Mouse (Mus musculus): ENCODE data around the gene Pim2. TPM values are rescaled to one million over a fixed set of nuclear protein-coding genes. Genes with fewer than 3 reads are reported as not detected.
A peak's percentile ranks its signal among the peaks of the same experiment; 100 is the strongest.
"Not testable (repeated sequence)": the region's sequence is repeated elsewhere in the genome, so short reads cannot be mapped to it uniquely, and the experiment has no call there.

Gene Pim2
- polyA plus RNA-seq, 1 experiment from 2014 or later: 4.4 TPM

DNA sequence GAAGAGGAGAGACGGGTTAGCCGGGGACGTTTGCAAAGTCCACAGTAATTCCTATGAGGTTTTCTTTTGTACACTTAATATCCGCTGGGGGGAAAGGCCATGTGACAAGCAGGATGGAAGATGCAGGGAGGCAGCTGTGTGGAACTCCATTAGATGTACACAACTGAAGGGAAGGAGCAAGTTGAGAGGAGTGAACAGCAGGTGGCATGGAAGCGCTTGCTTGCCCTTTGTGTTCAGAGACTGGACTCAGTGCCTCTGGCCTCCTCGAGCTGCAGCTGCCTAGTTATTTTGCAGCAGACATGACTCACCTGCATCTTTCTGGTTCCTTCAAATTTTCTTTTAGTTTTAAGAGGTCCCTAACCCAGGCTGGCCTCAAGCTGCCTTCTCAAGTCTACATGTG is 32.4 kb downstream of the Pim2 start:
- ATAC-seq (ENCODE audit: insufficient number of reproducible peaks, insufficient read depth, low FRiP score, low TSS enrichment, low read depth): no peak
- Histone ChIP-seq H3K4me3 (no peak overlapping the region), H3K9me3 (no peaks in the 10 kb centered on the region), H3K27ac (no peak overlapping the region), H3K4me2 (no peak overlapping the region), H3K4me1 (no peaks in the 10 kb centered on the region), H3K27me3 (no peaks in the 10 kb centered on the region), H3K36me3 (peaks cover 15% of the 10 kb centered on the region), H3K9ac (no peak overlapping the region)
- 55% methylated on average over 6 of the region's 6 CpGs for WGBS

DNA sequence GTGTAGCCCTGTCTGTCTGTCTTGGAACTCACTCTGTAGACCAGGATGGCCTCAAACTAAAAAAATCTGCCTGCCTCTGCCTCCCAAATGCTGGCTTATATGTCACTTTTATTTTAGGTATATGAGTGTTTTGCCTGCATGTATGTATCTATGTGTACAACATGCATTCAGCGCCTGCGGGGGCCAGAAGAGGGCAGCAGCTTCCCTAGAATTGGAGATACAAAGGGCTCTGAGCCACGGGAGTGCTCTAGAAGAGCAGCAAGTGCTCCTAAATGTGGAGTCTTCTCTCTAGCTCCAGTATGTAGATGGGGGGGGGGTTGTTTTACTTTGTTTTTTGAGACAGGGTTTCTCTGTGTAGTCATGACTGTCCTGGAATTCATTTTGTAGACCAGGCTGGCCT is 37.6 kb downstream of the Pim2 start:
- H3K36me3 ChIP-seq; H3K9me3 ChIP-seq; ATAC-seq (ENCODE audit: insufficient number of reproducible peaks, insufficient read depth, low FRiP score, low TSS enrichment, low read depth); H3K27ac ChIP-seq; H3K4me2 ChIP-seq; H3K4me3 ChIP-seq; H3K9ac ChIP-seq; H3K4me1 ChIP-seq: not testable (repeated sequence)
- 28% methylated on average over 3 of the region's 3 CpGs for WGBS
- H3K27me3 ChIP-seq: peaks cover 20% of the 10 kb centered on the region

GRCm38 (mm10) chrX:7917960-7918359 is 39.9 kb downstream of the Pim2 start:
- not testable (repeated sequence) for H3K9me3 ChIP-seq; H3K9ac ChIP-seq; H3K4me1 ChIP-seq; H3K4me3 ChIP-seq; ATAC-seq (ENCODE audit: insufficient number of reproducible peaks, insufficient read depth, low FRiP score, low TSS enrichment, low read depth); H3K27ac ChIP-seq; H3K4me2 ChIP-seq; H3K36me3 ChIP-seq
- 70% methylated on average over 6 of the region's 6 CpGs for WGBS
- H3K27me3 ChIP-seq: peaks cover 43% of the 10 kb centered on the region

DNA sequence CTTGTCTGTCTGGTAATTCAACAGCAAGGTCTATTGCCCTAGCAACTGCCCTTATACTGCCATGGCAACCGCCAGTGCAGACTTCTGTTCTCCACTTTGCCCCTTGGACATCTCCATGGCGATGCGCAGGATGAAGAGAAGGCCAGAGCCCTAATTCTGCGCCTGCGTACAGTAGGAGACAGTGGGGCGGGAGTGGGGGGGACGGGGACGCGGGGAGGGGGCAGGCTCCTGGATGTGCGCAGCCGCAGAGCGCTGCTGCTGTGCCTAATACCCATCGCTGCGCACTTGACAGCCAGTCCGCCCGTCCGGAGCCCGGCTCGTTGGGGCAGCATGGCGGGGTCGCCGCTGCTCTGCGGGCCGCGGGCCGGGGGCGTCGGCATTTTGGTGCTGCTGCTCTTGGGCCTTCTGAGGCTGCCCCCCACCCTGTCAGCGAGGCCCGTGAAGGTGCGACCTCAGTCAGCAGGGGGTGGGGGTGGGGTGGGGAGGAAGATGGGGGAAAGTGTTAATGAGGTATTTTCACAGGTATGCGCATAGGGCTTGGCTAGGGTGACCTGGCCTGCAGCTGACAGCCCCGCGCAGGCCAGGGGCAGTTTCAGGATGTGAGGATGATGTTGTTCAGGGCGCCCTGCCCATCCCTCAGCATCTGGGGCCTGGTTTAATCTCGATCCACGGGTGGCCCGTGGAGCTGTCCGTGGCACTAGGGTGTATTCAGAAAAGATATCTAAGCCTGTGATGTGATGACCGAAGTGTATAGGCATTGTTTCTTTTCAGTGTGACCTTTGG is 41.7 kb downstream of the Pim2 start, which contains the start of gene Pcsk1n:
Gene Pcsk1n, plus strand, starts transcription at position 222 of the 783 bp plus-strand sequence.
- Histone ChIP-seq H3K4me3 (peak within 1 kb of the TSS; percentile 29), H3K9ac (no peak within 1 kb of the TSS), H3K9me3 (no peaks in the 10 kb centered on the region), H3K27me3 (peaks cover 61% of the 10 kb centered on the region), H3K4me1 (no peaks in the 10 kb centered on the region; the same call in 1 of the 2 replicates), H3K27ac (no peak within 1 kb of the TSS), H3K36me3 (no peaks in the 10 kb centered on the region), H3K4me2 (peak within 1 kb of the TSS; percentile 54)
- 17% methylated on average over 40 of the region's 40 CpGs for WGBS
- no peak for ATAC-seq (ENCODE audit: insufficient number of reproducible peaks, insufficient read depth, low FRiP score, low TSS enrichment, low read depth)

DNA sequence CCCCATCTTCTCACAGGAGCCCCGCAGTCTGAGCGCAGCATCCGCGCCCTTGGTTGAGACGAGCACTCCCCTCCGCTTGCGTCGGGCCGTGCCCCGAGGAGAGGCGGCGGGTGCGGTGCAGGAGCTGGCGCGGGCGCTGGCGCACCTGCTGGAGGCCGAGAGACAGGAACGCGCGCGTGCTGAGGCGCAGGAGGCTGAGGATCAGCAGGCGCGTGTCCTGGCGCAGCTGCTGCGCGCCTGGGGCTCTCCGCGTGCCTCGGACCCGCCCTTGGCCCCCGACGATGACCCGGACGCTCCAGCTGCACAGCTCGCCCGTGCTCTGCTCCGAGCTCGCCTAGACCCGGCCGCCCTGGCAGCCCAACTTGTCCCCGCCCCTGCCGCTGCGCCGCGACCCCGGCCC is 44.0 kb downstream of the Pim2 start:
- Histone ChIP-seq H3K27ac (no peak overlapping the region), H3K36me3 (no peaks in the 10 kb centered on the region), H3K4me1 (no peaks in the 10 kb centered on the region; the same call in 1 of the 2 replicates), H3K4me2 (peak overlapping the region; percentile 57), H3K9me3 (no peaks in the 10 kb centered on the region), H3K4me3 (peak overlapping the region; percentile 28), H3K9ac (no peak overlapping the region), H3K27me3 (peaks cover 83% of the 10 kb centered on the region)
- WGBS: 25% methylated on average over 35 of the region's 48 CpGs
- no peak for ATAC-seq (ENCODE audit: insufficient number of reproducible peaks, insufficient read depth, low FRiP score, low TSS enrichment, low read depth)

DNA sequence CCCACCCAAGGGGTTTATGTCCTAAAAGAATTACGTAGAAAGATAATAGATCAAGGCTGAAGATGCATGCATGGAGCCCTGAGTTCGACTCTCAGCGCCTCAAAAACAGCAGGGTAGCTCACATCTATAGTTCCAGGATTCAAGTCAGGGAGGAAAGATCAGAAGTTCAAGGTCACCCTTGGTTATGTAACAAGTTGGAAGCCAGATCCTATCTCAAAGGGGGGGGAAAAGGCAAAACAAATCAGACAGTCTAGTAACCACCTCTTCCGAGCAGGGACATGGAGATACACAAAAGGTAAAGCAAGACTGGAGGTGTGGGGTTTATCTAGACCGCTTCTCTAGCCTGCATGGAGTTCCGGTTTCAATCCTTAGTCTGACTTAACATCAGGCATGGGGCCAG is 48.2 kb downstream of the Pim2 start:
- no peak overlapping the region for H3K9ac ChIP-seq
- H3K4me2 ChIP-seq: no peak overlapping the region
- no peak overlapping the region for H3K27ac ChIP-seq
- WGBS: 72% methylated on average over 6 of the region's 6 CpGs
- no peak overlapping the region for H3K4me3 ChIP-seq
- H3K27me3 ChIP-seq: peaks cover 84% of the 10 kb centered on the region
- no peaks in the 10 kb centered on the region for H3K9me3 ChIP-seq
- no peaks in the 10 kb centered on the region; the same call in 1 of the 2 replicates for H3K4me1 ChIP-seq
- peaks cover 17% of the 10 kb centered on the region for H3K36me3 ChIP-seq
- no peak for ATAC-seq (ENCODE audit: insufficient number of reproducible peaks, insufficient read depth, low FRiP score, low TSS enrichment, low read depth)

DNA sequence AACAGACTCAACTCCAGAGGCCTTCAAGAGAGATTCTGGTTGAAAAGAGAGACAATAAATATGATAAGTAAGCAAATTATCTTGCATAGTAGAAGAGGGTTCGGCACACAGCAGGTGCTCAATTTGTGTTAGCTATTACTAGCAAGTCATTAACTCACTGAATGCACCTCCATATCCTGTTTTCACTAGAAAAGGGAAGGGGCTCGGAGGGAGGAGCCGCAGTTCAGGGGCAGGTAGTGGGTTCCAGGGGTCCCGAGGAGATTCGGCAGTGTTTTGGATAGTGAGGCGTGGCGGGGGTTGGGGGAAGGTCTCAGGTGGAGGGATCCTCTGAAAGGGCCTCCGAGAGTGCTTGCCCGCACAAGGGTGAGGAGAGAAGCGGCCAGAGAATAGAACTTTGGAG is 49.1 kb downstream of the Pim2 start:
- Histone ChIP-seq H3K4me2 (no peak overlapping the region), H3K27me3 (peaks cover 76% of the 10 kb centered on the region), H3K36me3 (peaks cover 23% of the 10 kb centered on the region), H3K4me1 (no peaks in the 10 kb centered on the region; the same call in 1 of the 2 replicates), H3K9me3 (no peaks in the 10 kb centered on the region), H3K9ac (no peak overlapping the region), H3K4me3 (no peak overlapping the region), H3K27ac (no peak overlapping the region)
- 27% methylated on average over 10 of the region's 10 CpGs for WGBS
- no peak for ATAC-seq (ENCODE audit: insufficient number of reproducible peaks, insufficient read depth, low FRiP score, low TSS enrichment, low read depth)

GRCm38 (mm10) chrX:7928270-7928790 is 50.3 kb downstream of the Pim2 start, which contains the start of gene Eras:
Gene Eras, minus strand, starts transcription at chrX:7928607.
- Histone ChIP-seq H3K9me3 (no peaks in the 10 kb centered on the region), H3K36me3 (peaks cover 25% of the 10 kb centered on the region), H3K27ac (no peak within 1 kb of the TSS), H3K4me2 (no peak within 1 kb of the TSS), H3K4me1 (no peaks in the 10 kb centered on the region), H3K4me3 (no peak within 1 kb of the TSS), H3K9ac (no peak within 1 kb of the TSS), H3K27me3 (peaks cover 63% of the 10 kb centered on the region)
- WGBS: 22% methylated on average over 19 of the region's 19 CpGs
- no peak for ATAC-seq (ENCODE audit: insufficient number of reproducible peaks, insufficient read depth, low FRiP score, low TSS enrichment, low read depth)

Other genes with a start within 250 kb of the Pim2 start
- 2.1 and 3.3 TPM in 2 replicates for gene Syp, start 239.8 kb upstream of the Pim2 start, polyA plus RNA-seq (2015; fragmentation: Nextera tagmentation; extraction: Ambion mirVana)
- gene Prickle3, start 221.0 kb upstream of the Pim2 start, polyA plus RNA-seq (2015; fragmentation: Nextera tagmentation; extraction: Ambion mirVana): 9.9 and 11.8 TPM in 2 replicates
- gene Plp2, start 206.9 kb upstream of the Pim2 start, polyA plus RNA-seq (2015; fragmentation: Nextera tagmentation; extraction: Ambion mirVana): 100 and 115 TPM in 2 replicates
- gene Magix, start 197.0 kb upstream of the Pim2 start, polyA plus RNA-seq (2015; fragmentation: Nextera tagmentation; extraction: Ambion mirVana): 0.66 TPM in 1 of 2 replicates, not detected in the other
- gene Gpkow, start 181.1 kb upstream of the Pim2 start, polyA plus RNA-seq (2015; fragmentation: Nextera tagmentation; extraction: Ambion mirVana): 37.2 and 40.6 TPM in 2 replicates
- gene Wdr45, start 163.9 kb upstream of the Pim2 start, polyA plus RNA-seq (2015; fragmentation: Nextera tagmentation; extraction: Ambion mirVana): 37.7 and 40.1 TPM in 2 replicates
- not detected in 2 replicates for gene Gm45208, start 156.0 kb upstream of the Pim2 start, polyA plus RNA-seq (2015; fragmentation: Nextera tagmentation; extraction: Ambion mirVana)
- 73.1 and 75.9 TPM in 2 replicates for gene Praf2, start 149.8 kb upstream of the Pim2 start, polyA plus RNA-seq (2015; fragmentation: Nextera tagmentation; extraction: Ambion mirVana)
- gene Ccdc120, start 127.4 kb upstream of the Pim2 start, polyA plus RNA-seq (2015; fragmentation: Nextera tagmentation; extraction: Ambion mirVana): 17.7 and 22.4 TPM in 2 replicates
- 28.5 and 28.7 TPM in 2 replicates for gene Tfe3, start 115.7 kb upstream of the Pim2 start, polyA plus RNA-seq (2015; fragmentation: Nextera tagmentation; extraction: Ambion mirVana)
- 49.8 and 50.1 TPM in 2 replicates for gene Gripap1, start 88.5 kb upstream of the Pim2 start, polyA plus RNA-seq (2015; fragmentation: Nextera tagmentation; extraction: Ambion mirVana)
- 1.3 and 2.3 TPM in 2 replicates for gene Kcnd1, start 56.0 kb upstream of the Pim2 start, polyA plus RNA-seq (2015; fragmentation: Nextera tagmentation; extraction: Ambion mirVana)
- 47.9 and 51.4 TPM in 2 replicates for gene Otud5, start 36.9 kb upstream of the Pim2 start, polyA plus RNA-seq (2015; fragmentation: Nextera tagmentation; extraction: Ambion mirVana)
- 37.3 and 44.0 TPM in 2 replicates for gene Slc35a2, start 5.8 kb downstream of the Pim2 start, polyA plus RNA-seq (2015; fragmentation: Nextera tagmentation; extraction: Ambion mirVana)
- 155 and 156 TPM in 2 replicates for gene Pqbp1, start 21.0 kb downstream of the Pim2 start, polyA plus RNA-seq (2015; fragmentation: Nextera tagmentation; extraction: Ambion mirVana)
- 150 and 173 TPM in 2 replicates for gene Timm17b, start 21.1 kb downstream of the Pim2 start, polyA plus RNA-seq (2015; fragmentation: Nextera tagmentation; extraction: Ambion mirVana)
- not detected in 2 replicates for gene Gm10491, start 29.6 kb downstream of the Pim2 start, polyA plus RNA-seq (2015; fragmentation: Nextera tagmentation; extraction: Ambion mirVana)
- gene Gm10490, start 31.3 kb downstream of the Pim2 start, polyA plus RNA-seq (2015; fragmentation: Nextera tagmentation; extraction: Ambion mirVana): not detected in 2 replicates
- gene Pcsk1n, start 41.6 kb downstream of the Pim2 start, polyA plus RNA-seq (2015; fragmentation: Nextera tagmentation; extraction: Ambion mirVana): 2.0 and 3.1 TPM in 2 replicates
- gene Eras, start 50.3 kb downstream of the Pim2 start, polyA plus RNA-seq (2015; fragmentation: Nextera tagmentation; extraction: Ambion mirVana): not detected in 2 replicates
- 41.8 TPM in 2 replicates for gene Hdac6, start 69.6 kb downstream of the Pim2 start, polyA plus RNA-seq (2015; fragmentation: Nextera tagmentation; extraction: Ambion mirVana)
- gene Gata1, start 99.8 kb downstream of the Pim2 start, polyA plus RNA-seq (2015; fragmentation: Nextera tagmentation; extraction: Ambion mirVana): 1.6 and 2.0 TPM in 2 replicates
- gene Glod5, start 140.2 kb downstream of the Pim2 start, polyA plus RNA-seq (2015; fragmentation: Nextera tagmentation; extraction: Ambion mirVana): not detected in 2 replicates
- 64.7 and 68.5 TPM in 2 replicates for gene Suv39h1, start 196.5 kb downstream of the Pim2 start, polyA plus RNA-seq (2015; fragmentation: Nextera tagmentation; extraction: Ambion mirVana)
- 0.41 and 0.44 TPM in 2 replicates for gene Was, start 212.2 kb downstream of the Pim2 start, polyA plus RNA-seq (2015; fragmentation: Nextera tagmentation; extraction: Ambion mirVana)